Mouse (Mus musculus) heart, embryonic 12.5 days (tissue): ENCODE data around the gene Slc24a2. TPM values are rescaled to one million over a fixed set of nuclear protein-coding genes. Genes with fewer than 3 reads are reported as not detected.

Source experiments
- ATAC-seq: fragments of 200-750 bp; cut with Nextera tagmentation; 2 replicates; pipeline ENCODE4 v1.8.0; 2017; ENCODE audit warnings: moderate TSS enrichment, moderate library complexity; ENCODE audit not compliant: insufficient number of reproducible peaks, low FRiP score
- H3K27ac ChIP-seq: fragments of 300-500 bp; sonication (generic); 2 replicates; pipeline ENCODE4 v1.5.1; 2016; ENCODE audit warnings: mild to moderate bottlenecking, moderate library complexity; ENCODE audit not compliant: poor library complexity, severe bottlenecking
- H3K27me3 ChIP-seq: fragments of 300-500 bp; sonication (generic); replicated peaks from 2 replicates; pipeline ENCODE4 v1.6.1; 2016; ENCODE audit warnings: mild to moderate bottlenecking, moderate library complexity
- H3K36me3 ChIP-seq: fragments of 300-500 bp; sonication (generic); 2 replicates; pipeline ENCODE4 v1.6.1; 2016; ENCODE audit warnings: mild to moderate bottlenecking, moderate library complexity
- H3K4me1 ChIP-seq: fragments of 300-500 bp; sonication (generic); replicated peaks from 2 replicates; pipeline ENCODE4 v1.6.1; 2016; ENCODE audit warnings: mild to moderate bottlenecking
- H3K4me2 ChIP-seq: fragments of 300-500 bp; sonication (generic); 2 replicates; pipeline ENCODE4 v1.6.1; 2016; ENCODE audit warnings: mild to moderate bottlenecking, moderate library complexity
- H3K4me3 ChIP-seq: fragments of 300-500 bp; sonication (generic); 2 replicates; pipeline ENCODE4 v1.5.1; 2016; ENCODE audit warnings: mild to moderate bottlenecking
- H3K9ac ChIP-seq: fragments of 300-500 bp; sonication (generic); 2 replicates; pipeline ENCODE4 v1.6.1; 2016; ENCODE audit warnings: mild to moderate bottlenecking, moderate library complexity
- H3K9me3 ChIP-seq: fragments of 300-500 bp; sonication (generic); replicated peaks from 2 replicates; pipeline ENCODE4 v1.6.1; 2016; ENCODE audit warnings: mild to moderate bottlenecking, moderate library complexity
- WGBS: fragments of 180-500 bp; shearing (Covaris S2); methylation state at CpG from one replicate; pipeline ENCODE4 v1.1.7; 2016; 5-methylcytosine and 5-hydroxymethylcytosine counted together
- polyA plus RNA-seq: library from polyadenylated mRNA; unstranded; fragments of >200 nt; fragmentation: Nextera tagmentation; extraction: Ambion mirVana; gene quantifications from 2 replicates; pipeline ENCODE4 v1.2.1, GENCODE M21; 2016

Gene Slc24a2
- polyA plus RNA-seq, 1 experiment from 2014 or later, result 7.1 TPM

- WGBS, result 81% methylated on average over 9 of the region's 9 CpGs
- H3K36me3 ChIP-seq, result no peaks in the 10 kb centered on the region
- H3K27ac ChIP-seq, result no peak overlapping the region
Observed at GRCm38 (mm10) chr4:87043296-87043695, 187.0 kb downstream of the Slc24a2 start.

GRCm38 (mm10) chr4:87041412-87041997 lies 188.8 kb downstream of the Slc24a2 start:
- H3K36me3 ChIP-seq, result no peaks in the 10 kb centered on the region
- no peaks in the 10 kb centered on the region for H3K27me3 ChIP-seq
- no peaks in the 10 kb centered on the region for H3K9me3 ChIP-seq
- H3K4me1 ChIP-seq, result no peaks in the 10 kb centered on the region
- no peak overlapping the region for H3K4me2 ChIP-seq
- H3K9ac ChIP-seq, result no peak overlapping the region
- H3K4me3 ChIP-seq, result no peak overlapping the region
- WGBS, result 77% methylated on average over 7 of the region's 7 CpGs
- no peak for ATAC-seq
- no peak overlapping the region for H3K27ac ChIP-seq

More at GRCm38 (mm10) chr4:87043296-87043695, 187.0 kb downstream of the Slc24a2 start:
- no peak overlapping the region for H3K4me2 ChIP-seq
- H3K4me1 ChIP-seq, result no peaks in the 10 kb centered on the region
- no peak overlapping the region for H3K9ac ChIP-seq
- H3K9me3 ChIP-seq, result no peaks in the 10 kb centered on the region
- no peaks in the 10 kb centered on the region for H3K27me3 ChIP-seq
- no peak for ATAC-seq
- no peak overlapping the region for H3K4me3 ChIP-seq

- Histone ChIP-seq H3K4me1 (no peaks in the 10 kb centered on the region), H3K36me3 (no peaks in the 10 kb centered on the region), H3K9ac (no peak overlapping the region), H3K27ac (no peak overlapping the region), H3K4me3 (no peak overlapping the region), H3K9me3 (no peaks in the 10 kb centered on the region), H3K4me2 (no peak overlapping the region), H3K27me3 (no peaks in the 10 kb centered on the region)
- no peak for ATAC-seq
- WGBS, result 57% methylated on average over 4 of the region's 4 CpGs
Observed at GRCm38 (mm10) chr4:87037592-87037991, 192.7 kb downstream of the Slc24a2 start.

- H3K4me3 ChIP-seq, result no peak overlapping the region
- 56% methylated on average over 5 of the region's 5 CpGs for WGBS
- no peaks in the 10 kb centered on the region for H3K27me3 ChIP-seq
- H3K27ac ChIP-seq, result no peak overlapping the region
- no peaks in the 10 kb centered on the region for H3K36me3 ChIP-seq
- H3K9ac ChIP-seq, result no peak overlapping the region
- no peak overlapping the region for H3K4me2 ChIP-seq
- no peaks in the 10 kb centered on the region for H3K9me3 ChIP-seq
- no peaks in the 10 kb centered on the region for H3K4me1 ChIP-seq
- no peak for ATAC-seq
Observed at GRCm38 (mm10) chr4:87036507-87036906, 193.8 kb downstream of the Slc24a2 start.

- WGBS, result 82% methylated on average over 10 of the region's 10 CpGs
- Histone ChIP-seq H3K4me3 (no peak overlapping the region), H3K9ac (no peak overlapping the region), H3K9me3 (no peaks in the 10 kb centered on the region), H3K4me2 (no peak overlapping the region), H3K4me1 (no peaks in the 10 kb centered on the region), H3K36me3 (no peaks in the 10 kb centered on the region), H3K27me3 (no peaks in the 10 kb centered on the region), H3K27ac (no peak overlapping the region)
- no peak for ATAC-seq
Observed at GRCm38 (mm10) chr4:87035701-87036100, 194.6 kb downstream of the Slc24a2 start.

GRCm38 (mm10) chr4:87032632-87033031 lies 197.6 kb downstream of the Slc24a2 start:
- WGBS, result 83% methylated on average over 8 of the region's 8 CpGs
- Histone ChIP-seq H3K4me1 (no peaks in the 10 kb centered on the region), H3K27ac (no peak overlapping the region), H3K4me3 (no peak overlapping the region), H3K4me2 (no peak overlapping the region), H3K9ac (no peak overlapping the region), H3K27me3 (no peaks in the 10 kb centered on the region), H3K36me3 (no peaks in the 10 kb centered on the region; the same call in 1 of the 2 replicates), H3K9me3 (no peaks in the 10 kb centered on the region)
- no peak for ATAC-seq

GRCm38 (mm10) chr4:87031076-87031475 lies 199.2 kb downstream of the Slc24a2 start:
- no peak for ATAC-seq
- Histone ChIP-seq H3K9me3 (no peaks in the 10 kb centered on the region), H3K9ac (no peak overlapping the region), H3K4me1 (peaks cover 4% of the 10 kb centered on the region; the same call in 1 of the 2 replicates), H3K27ac (no peak overlapping the region), H3K36me3 (no peaks in the 10 kb centered on the region; the same call in 1 of the 2 replicates), H3K4me2 (no peak overlapping the region), H3K4me3 (no peak overlapping the region), H3K27me3 (no peaks in the 10 kb centered on the region)
- WGBS, result 75% methylated on average over 2 of the region's 2 CpGs

GRCm38 (mm10) chr4:87026311-87027151 lies 203.7 kb downstream of the Slc24a2 start:
- no peak overlapping the region for H3K4me3 ChIP-seq
- no peaks in the 10 kb centered on the region; the same call in 1 of the 2 replicates for H3K36me3 ChIP-seq
- 61% methylated on average over 14 of the region's 14 CpGs for WGBS
- H3K27ac ChIP-seq, result no peak overlapping the region
- H3K9me3 ChIP-seq, result no peaks in the 10 kb centered on the region
- H3K4me2 ChIP-seq, result no peak overlapping the region
- no peak for ATAC-seq
- H3K9ac ChIP-seq, result no peak overlapping the region
- H3K27me3 ChIP-seq, result no peaks in the 10 kb centered on the region
- peaks cover 4% of the 10 kb centered on the region; the same call in 1 of the 2 replicates for H3K4me1 ChIP-seq

- no peak for ATAC-seq
- 71% methylated on average over 8 of the region's 8 CpGs for WGBS
Observed at GRCm38 (mm10) chr4:87024556-87024955, 205.7 kb downstream of the Slc24a2 start.

GRCm38 (mm10) chr4:87021542-87021941 lies 208.7 kb downstream of the Slc24a2 start:
- Histone ChIP-seq H3K4me2 (no peak overlapping the region), H3K36me3 (no peaks in the 10 kb centered on the region), H3K9ac (no peak overlapping the region), H3K27me3 (no peaks in the 10 kb centered on the region), H3K27ac (no peak overlapping the region), H3K4me1 (no peaks in the 10 kb centered on the region; the same call in 1 of the 2 replicates), H3K4me3 (no peak overlapping the region), H3K9me3 (no peaks in the 10 kb centered on the region)
- WGBS, result 71% methylated on average over 3 of the region's 3 CpGs
- no peak for ATAC-seq

More at GRCm38 (mm10) chr4:87024556-87024955, 205.7 kb downstream of the Slc24a2 start:
- Histone ChIP-seq H3K9me3 (no peaks in the 10 kb centered on the region), H3K27ac (no peak overlapping the region), H3K4me3 (no peak overlapping the region), H3K9ac (no peak overlapping the region), H3K36me3 (no peaks in the 10 kb centered on the region; the same call in 1 of the 2 replicates), H3K4me1 (peaks cover 4% of the 10 kb centered on the region; the same call in 1 of the 2 replicates), H3K27me3 (no peaks in the 10 kb centered on the region), H3K4me2 (no peak overlapping the region)

GRCm38 (mm10) chr4:87019486-87020105 lies 210.7 kb downstream of the Slc24a2 start:
- no peaks in the 10 kb centered on the region for H3K4me1 ChIP-seq
- 63% methylated on average over 13 of the region's 13 CpGs for WGBS
- H3K27ac ChIP-seq, result no peak overlapping the region
- H3K36me3 ChIP-seq, result no peaks in the 10 kb centered on the region
- no peaks in the 10 kb centered on the region for H3K27me3 ChIP-seq
- H3K9me3 ChIP-seq, result no peaks in the 10 kb centered on the region
- H3K4me3 ChIP-seq, result no peak overlapping the region
- ATAC-seq, result no peak
- H3K4me2 ChIP-seq, result no peak overlapping the region
- no peak overlapping the region for H3K9ac ChIP-seq
